Mouse (Mus musculus) heart, embryonic 16.5 days (tissue): ENCODE data around the gene Prelid3b. TPM values are rescaled to one million over a fixed set of nuclear protein-coding genes. Genes with fewer than 3 reads are reported as not detected.

Source experiments
- ATAC-seq: fragments of 200-750 bp; cut with Nextera tagmentation; replicated peaks from 2 replicates; pipeline ENCODE4 v1.8.0; 2017; ENCODE audit warnings: moderate number of reproducible peaks; ENCODE audit not compliant: insufficient read depth, low FRiP score; ENCODE audit errors: extremely low read depth
- H3K27ac ChIP-seq: fragments of 300-500 bp; sonication (generic); 2 replicates; pipeline ENCODE4 v1.5.1; 2014; ENCODE audit warnings: mild to moderate bottlenecking, low read length, control low read depth, moderate library complexity
- H3K27me3 ChIP-seq: fragments of 300-500 bp; sonication (generic); 2 replicates; pipeline ENCODE4 v1.6.1; 2014; ENCODE audit warnings: low read length, mixed read lengths; ENCODE audit not compliant: control insufficient read depth, insufficient read depth
- H3K36me3 ChIP-seq: fragments of 300-500 bp; sonication (generic); 2 replicates; pipeline ENCODE4 v1.6.1; 2014; ENCODE audit not compliant: control insufficient read depth, insufficient read depth
- H3K4me1 ChIP-seq: fragments of 300-500 bp; sonication (generic); 2 replicates; pipeline ENCODE4 v1.6.1; 2014; ENCODE audit warnings: low read length, mixed read lengths; ENCODE audit not compliant: control insufficient read depth, insufficient read depth
- H3K4me2 ChIP-seq: fragments of 300-500 bp; sonication (generic); 2 replicates; pipeline ENCODE4 v1.6.1; 2014; ENCODE audit warnings: low read depth, mild to moderate bottlenecking, control low read depth, low read length
- H3K4me3 ChIP-seq: fragments of 300-500 bp; sonication (generic); 2 replicates; pipeline ENCODE4 v1.5.1; 2014; ENCODE audit warnings: mild to moderate bottlenecking, control low read depth, low read length
- H3K9ac ChIP-seq: fragments of 300-500 bp; sonication (generic); 2 replicates; pipeline ENCODE4 v1.6.1; 2014; ENCODE audit warnings: low read length, control low read depth
- H3K9me3 ChIP-seq: fragments of 300-500 bp; sonication (generic); replicated peaks from 2 replicates; pipeline ENCODE4 v1.6.1; 2016; ENCODE audit warnings: low read length; ENCODE audit not compliant: control insufficient read depth
- WGBS: fragments of 180-500 bp; shearing (Covaris S2); extraction: QIAGEN DNeasy Blood & Tissue Kit; methylation state at CpG from one replicate; pipeline ENCODE4 v1.1.7; 2014; 5-methylcytosine and 5-hydroxymethylcytosine counted together
- polyA plus RNA-seq: library from polyadenylated mRNA; unstranded; fragments of >200 nt; fragmentation: Nextera tagmentation; extraction: Ambion mirVana; gene quantifications from 2 replicates; pipeline ENCODE4 v1.2.1, GENCODE M21; 2015

Prelid3b gene
- polyA plus RNA-seq, 1 experiment from 2014 or later, result 162 TPM

GRCm38 (mm10) chr2:174438181-174438580 lies 34.7 kb downstream of the Prelid3b start:
- Histone ChIP-seq H3K4me3 (peak overlapping the region; percentile 67), H3K27me3 (no peaks in the 10 kb centered on the region), H3K27ac (no peak overlapping the region), H3K4me2 (peak overlapping the region; percentile 77), H3K36me3 (peaks cover 8% of the 10 kb centered on the region), H3K9ac (peak overlapping the region; percentile 74), H3K9me3 (no peaks in the 10 kb centered on the region), H3K4me1 (peaks cover 24% of the 10 kb centered on the region)
- no peak for ATAC-seq
- 65% methylated on average over 11 of the region's 11 CpGs for WGBS

GRCm38 (mm10) chr2:174437697-174437982 lies 35.2 kb downstream of the Prelid3b start:
- WGBS, result 88% methylated on average over 4 of the region's 4 CpGs
- Histone ChIP-seq H3K4me1 (peaks cover 23% of the 10 kb centered on the region), H3K27ac (no peak overlapping the region), H3K4me3 (peak overlapping the region; percentile 67), H3K9ac (no peak overlapping the region), H3K27me3 (no peaks in the 10 kb centered on the region), H3K36me3 (peaks cover 9% of the 10 kb centered on the region), H3K4me2 (peak overlapping the region; percentile 77), H3K9me3 (no peaks in the 10 kb centered on the region)
- no peak for ATAC-seq

- Histone ChIP-seq H3K27me3 (no peaks in the 10 kb centered on the region), H3K27ac (no peak overlapping the region), H3K4me3 (no peak overlapping the region), H3K9ac (no peak overlapping the region), H3K36me3 (peaks cover 12% of the 10 kb centered on the region), H3K9me3 (no peaks in the 10 kb centered on the region), H3K4me1 (peaks cover 20% of the 10 kb centered on the region), H3K4me2 (peak overlapping the region; percentile 77)
- ATAC-seq, result no peak
- WGBS, result 90% methylated on average over 7 of the region's 7 CpGs
Measured at GRCm38 (mm10) chr2:174436916-174437696, 35.8 kb downstream of the Prelid3b start.

- WGBS, result 82% methylated on average over 26 of the region's 26 CpGs
- H3K4me1 ChIP-seq, result peaks cover 20% of the 10 kb centered on the region
- H3K27me3 ChIP-seq, result no peaks in the 10 kb centered on the region
- H3K9ac ChIP-seq, result no peak overlapping the region
- no peak overlapping the region for H3K4me3 ChIP-seq
- no peak overlapping the region for H3K27ac ChIP-seq
- no peak for ATAC-seq
- no peak overlapping the region for H3K4me2 ChIP-seq
- H3K9me3 ChIP-seq, result no peaks in the 10 kb centered on the region
- H3K36me3 ChIP-seq, result peaks cover 12% of the 10 kb centered on the region
Measured at GRCm38 (mm10) chr2:174436076-174436701, 36.7 kb downstream of the Prelid3b start.

GRCm38 (mm10) chr2:174434943-174435342 lies 37.9 kb downstream of the Prelid3b start:
- no peak overlapping the region for H3K4me3 ChIP-seq
- no peak overlapping the region for H3K27ac ChIP-seq
- H3K9ac ChIP-seq, result no peak overlapping the region
- H3K9me3 ChIP-seq, result no peaks in the 10 kb centered on the region
- 95% methylated on average over 9 of the region's 9 CpGs for WGBS
- no peak for ATAC-seq
- H3K4me2 ChIP-seq, result no peak overlapping the region
- peaks cover 20% of the 10 kb centered on the region for H3K4me1 ChIP-seq
- no peaks in the 10 kb centered on the region for H3K27me3 ChIP-seq
- H3K36me3 ChIP-seq, result peaks cover 16% of the 10 kb centered on the region

GRCm38 (mm10) chr2:174428996-174429591 lies 43.8 kb downstream of the Prelid3b start:
- H3K4me3 ChIP-seq, result no peak overlapping the region
- no peaks in the 10 kb centered on the region for H3K27me3 ChIP-seq
- 88% methylated on average over 10 of the region's 10 CpGs for WGBS
- ATAC-seq, result no peak
- H3K9ac ChIP-seq, result no peak overlapping the region
- H3K9me3 ChIP-seq, result no peaks in the 10 kb centered on the region
- no peak overlapping the region for H3K27ac ChIP-seq
- H3K4me1 ChIP-seq, result no peaks in the 10 kb centered on the region
- H3K36me3 ChIP-seq, result peaks cover 56% of the 10 kb centered on the region
- no peak overlapping the region for H3K4me2 ChIP-seq

- Histone ChIP-seq H3K27me3 (no peaks in the 10 kb centered on the region), H3K4me2 (no peak overlapping the region), H3K4me3 (no peak overlapping the region), H3K4me1 (no peaks in the 10 kb centered on the region), H3K9me3 (no peaks in the 10 kb centered on the region), H3K36me3 (peaks cover 60% of the 10 kb centered on the region), H3K9ac (no peak overlapping the region), H3K27ac (no peak overlapping the region)
- no peak for ATAC-seq
- 77% methylated on average over 18 of the region's 18 CpGs for WGBS
Measured at GRCm38 (mm10) chr2:174428076-174428835, 44.6 kb downstream of the Prelid3b start.

- Histone ChIP-seq H3K9me3 (no peaks in the 10 kb centered on the region), H3K9ac (no peak overlapping the region), H3K4me3 (no peak overlapping the region), H3K27me3 (no peaks in the 10 kb centered on the region), H3K4me2 (no peak overlapping the region), H3K4me1 (no peaks in the 10 kb centered on the region), H3K27ac (no peak overlapping the region), H3K36me3 (peaks cover 66% of the 10 kb centered on the region)
- ATAC-seq, result no peak
- WGBS, result 91% methylated on average over 12 of the region's 12 CpGs
Measured at GRCm38 (mm10) chr2:174426856-174427255, 46.0 kb downstream of the Prelid3b start.
